Mouse (Mus musculus): ENCODE measurements around the gene Tekt2.

The Tekt2 gene

DNA sequence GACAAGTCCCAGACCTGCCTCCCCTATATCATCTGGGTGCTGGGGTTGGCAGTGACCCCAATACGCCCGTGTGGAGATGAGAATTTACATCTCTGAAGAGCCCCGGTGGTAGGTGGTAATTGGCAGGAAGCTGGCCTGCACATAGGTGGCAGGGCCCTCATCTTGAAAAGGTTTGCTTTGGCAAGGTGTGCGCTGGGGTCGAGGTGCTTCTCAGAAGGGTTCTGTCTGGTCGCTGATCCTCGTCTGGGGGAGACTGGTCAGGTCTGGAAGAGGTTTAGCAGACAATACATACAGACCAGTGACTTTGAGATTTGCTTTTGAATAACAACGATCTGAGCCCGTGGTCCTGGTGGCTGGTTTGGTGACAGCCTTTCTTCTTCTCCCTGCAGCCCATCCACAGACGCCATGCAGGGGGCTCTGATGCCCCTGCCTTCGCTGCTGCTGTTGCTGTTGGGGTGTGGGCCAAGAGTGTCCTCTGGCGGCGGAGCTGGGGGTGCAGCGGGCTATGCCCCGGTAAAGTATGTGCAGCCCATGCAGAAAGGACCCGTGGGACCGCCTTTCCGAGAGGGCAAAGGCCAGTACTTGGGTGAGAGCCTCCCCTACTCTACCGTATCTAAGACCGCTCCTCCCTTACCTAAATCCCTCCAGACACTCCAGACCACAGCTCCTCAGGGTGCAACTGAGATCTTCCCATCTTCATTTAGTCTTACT, 16.1 kb downstream of the Tekt2 start:
- DNase-seq (ENCODE audit: low read depth, low spot score), result no peak

DNA sequence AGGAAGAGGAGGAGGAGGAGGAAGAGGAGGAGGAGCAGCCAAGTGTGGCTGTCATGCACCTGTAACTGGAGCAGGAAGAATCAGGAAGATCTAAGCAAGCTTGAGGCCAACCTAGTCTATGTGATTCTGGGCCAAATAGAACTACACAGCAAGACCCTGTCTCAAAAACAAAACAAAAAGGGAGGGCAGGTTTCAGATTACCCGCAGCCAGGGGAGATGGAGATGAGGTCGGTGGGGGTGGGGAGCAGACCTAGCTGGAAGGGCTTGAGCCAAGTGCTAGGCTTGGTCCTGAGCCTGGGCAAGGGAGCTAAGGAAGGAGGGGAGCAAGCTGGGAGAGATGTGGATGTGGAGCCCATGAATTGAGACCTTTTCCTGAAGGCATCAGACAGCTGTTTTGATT, 18.7 kb downstream of the Tekt2 start:
- DNase-seq (ENCODE audit: low read depth, low spot score), result no peak

DNA sequence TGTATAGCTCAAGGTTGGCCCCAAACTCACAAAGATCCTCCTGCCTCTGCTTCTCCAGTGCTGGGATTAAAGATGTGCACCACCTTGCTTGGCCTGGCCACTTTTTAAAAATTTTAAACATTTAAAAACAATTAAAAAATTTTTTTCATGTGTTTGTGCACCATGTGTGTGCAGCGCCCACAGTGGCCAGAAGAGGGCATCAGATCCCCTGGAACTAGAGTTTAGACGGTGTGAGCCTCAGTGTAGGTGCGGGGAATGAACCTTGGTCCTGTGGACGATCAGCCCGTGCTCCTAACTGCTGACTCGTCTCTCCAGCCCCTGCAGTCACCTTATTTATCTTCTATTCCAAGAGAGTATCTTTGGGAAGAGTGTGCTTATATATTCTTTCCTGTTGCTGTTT, 19.4 kb downstream of the Tekt2 start:
- DNase-seq (ENCODE audit: low read depth, low spot score), result no peak

DNA sequence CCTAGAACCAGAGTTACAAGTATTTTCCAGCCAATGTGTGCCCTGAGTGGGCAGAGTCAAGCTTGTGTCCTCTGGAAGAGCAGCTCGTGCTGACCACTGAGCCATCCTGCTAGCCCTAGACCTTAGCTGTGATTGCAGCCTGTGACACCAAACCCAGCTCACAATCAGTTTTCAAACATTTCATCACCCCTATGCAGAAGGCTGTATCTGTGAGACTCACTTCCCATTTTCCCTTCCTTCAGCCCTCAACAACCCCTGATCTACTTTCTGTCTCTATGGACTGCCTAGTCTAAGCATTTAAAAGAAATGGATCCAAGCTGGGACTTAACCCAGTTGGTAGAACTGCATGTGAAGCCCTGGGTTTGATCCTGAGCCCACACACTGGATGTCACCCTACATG, 20.1 kb downstream of the Tekt2 start:
- DNase-seq (ENCODE audit: low read depth, low spot score), result no peak

DNA sequence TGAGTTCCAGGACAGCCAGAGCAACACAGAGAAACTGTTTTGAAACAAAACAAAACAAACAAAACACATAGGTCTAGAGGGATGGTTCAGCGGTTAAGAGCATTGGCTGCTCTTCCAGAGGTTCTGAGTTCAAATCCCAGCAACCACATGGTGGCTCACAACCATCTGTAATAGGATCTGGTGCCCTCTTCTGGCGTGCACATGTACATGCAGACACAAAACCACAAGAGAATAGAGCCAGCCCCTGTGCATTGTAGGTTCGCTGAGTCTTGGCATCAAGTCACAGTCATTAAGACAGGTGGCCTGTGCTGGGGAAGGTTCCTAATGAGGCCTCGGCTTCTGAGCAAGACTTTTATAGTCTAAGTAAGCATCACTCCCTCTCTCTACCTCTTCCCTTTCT, 21.6 kb downstream of the Tekt2 start:
- DNase-seq (ENCODE audit: low read depth, low spot score), result no peak

- no peak for DNase-seq (ENCODE audit: low read depth, low spot score)
These were observed 23.7 kb downstream of the Tekt2 start for GRCm38 (mm10) chr4:126301584-126302309.

DNA sequence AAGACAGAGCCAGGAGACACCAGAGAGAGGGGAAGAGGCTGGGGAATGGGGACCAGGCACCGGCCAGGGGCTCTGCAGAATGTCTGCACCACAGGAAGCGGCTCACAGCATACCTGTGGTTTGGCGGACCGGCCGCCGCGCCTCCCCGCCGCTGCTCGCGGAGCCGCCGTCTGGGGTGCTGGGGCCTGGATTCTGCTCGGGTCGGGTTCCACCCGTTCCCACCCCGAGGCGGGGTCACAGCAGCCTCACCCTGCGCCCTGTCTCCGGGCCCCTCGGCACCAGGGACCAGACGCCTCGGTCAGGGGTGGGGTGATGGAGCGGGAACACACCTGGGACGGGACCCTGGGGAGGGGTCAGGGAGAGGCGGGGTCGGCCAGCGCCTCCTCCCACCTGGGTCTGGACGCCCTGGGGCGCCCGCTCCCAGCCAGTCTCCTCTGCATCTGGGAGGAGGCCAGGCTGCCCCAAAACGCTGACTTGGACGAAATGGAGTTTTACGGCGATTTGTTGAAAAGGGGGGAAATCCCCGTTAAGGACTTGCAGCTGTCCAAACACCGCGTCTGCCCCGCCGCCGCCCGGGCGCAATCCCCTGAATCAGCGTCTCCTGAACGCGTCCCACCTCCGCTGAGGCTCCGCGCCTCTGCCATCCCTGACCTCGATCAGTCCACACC, 24.4 kb downstream of the Tekt2 start:
- DNase-seq (ENCODE audit: low read depth, low spot score), result no peak

- no peak for DNase-seq (ENCODE audit: low read depth, low spot score)
These were observed 28.8 kb downstream of the Tekt2 start for GRCm38 (mm10) chr4:126296617-126297101.

GRCm38 (mm10) chr4:126295937-126296336, 29.6 kb downstream of the Tekt2 start:
- no peak for DNase-seq (ENCODE audit: low read depth, low spot score)

DNA sequence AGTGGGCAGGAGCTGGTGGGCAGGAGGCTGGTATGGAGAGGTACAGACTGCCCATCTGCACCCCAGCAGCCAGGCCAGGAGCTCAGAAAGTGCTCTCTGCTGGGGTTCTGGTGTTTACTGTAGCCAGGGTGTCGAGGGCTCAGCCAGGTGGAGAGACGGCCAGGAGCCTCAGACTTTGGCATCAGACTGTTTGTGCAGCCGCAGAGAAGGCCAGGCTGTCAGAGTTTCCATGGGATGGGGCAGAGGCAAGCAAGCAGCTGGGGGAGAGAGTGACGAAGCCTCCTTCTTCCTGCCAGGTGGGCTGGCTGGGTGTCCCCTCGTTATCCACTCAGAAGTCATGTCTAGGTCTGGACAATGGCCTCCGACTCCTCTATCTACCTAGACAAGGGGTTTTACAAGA, 30.3 kb downstream of the Tekt2 start:
- no peak for DNase-seq (ENCODE audit: low read depth, low spot score)

DNA sequence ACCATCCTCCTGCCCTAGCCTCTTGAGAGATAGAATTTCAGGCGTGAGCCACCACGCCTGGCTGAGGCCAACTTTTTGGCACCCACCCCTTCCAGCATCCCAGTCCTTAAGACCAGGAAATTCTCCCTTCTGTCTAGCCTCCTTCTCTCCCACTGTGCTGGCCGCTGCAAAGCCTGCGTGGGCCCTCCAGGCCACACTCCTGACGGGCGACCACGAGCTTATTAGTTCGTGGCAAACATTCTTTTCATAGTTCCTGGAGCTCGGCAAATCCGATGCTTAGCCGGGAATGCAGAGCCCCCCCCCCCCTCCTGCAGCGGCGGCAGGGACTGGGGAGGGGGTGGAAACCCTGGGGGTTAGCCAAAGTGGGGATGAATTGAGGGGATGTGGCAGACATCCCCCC, 34.3 kb downstream of the Tekt2 start:
- DNase-seq (ENCODE audit: low read depth, low spot score), result no peak

DNA sequence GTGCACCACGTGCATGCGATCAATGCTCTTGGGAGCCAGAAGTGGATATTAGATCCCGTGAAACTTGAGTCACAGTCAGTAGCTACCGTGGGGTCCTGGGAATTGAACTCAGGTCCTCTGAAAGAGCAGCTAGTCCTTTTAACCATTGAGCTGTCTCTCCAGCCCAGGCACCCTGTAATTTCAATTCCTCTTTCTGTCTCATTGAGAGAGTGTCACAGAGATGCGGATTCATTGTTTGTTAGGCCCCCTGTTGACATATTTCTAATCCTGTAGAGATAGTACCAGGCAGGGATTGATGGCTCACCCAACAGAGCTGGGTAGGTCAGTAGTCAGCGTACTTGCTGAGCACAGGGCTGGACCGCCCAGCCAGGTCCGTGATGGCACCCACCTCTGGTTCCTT, 35.2 kb downstream of the Tekt2 start:
- no peak for DNase-seq (ENCODE audit: low read depth, low spot score)

GRCm38 (mm10) chr4:126288085-126288666, 37.3 kb downstream of the Tekt2 start:
- no peak for DNase-seq (ENCODE audit: low read depth, low spot score)

DNA sequence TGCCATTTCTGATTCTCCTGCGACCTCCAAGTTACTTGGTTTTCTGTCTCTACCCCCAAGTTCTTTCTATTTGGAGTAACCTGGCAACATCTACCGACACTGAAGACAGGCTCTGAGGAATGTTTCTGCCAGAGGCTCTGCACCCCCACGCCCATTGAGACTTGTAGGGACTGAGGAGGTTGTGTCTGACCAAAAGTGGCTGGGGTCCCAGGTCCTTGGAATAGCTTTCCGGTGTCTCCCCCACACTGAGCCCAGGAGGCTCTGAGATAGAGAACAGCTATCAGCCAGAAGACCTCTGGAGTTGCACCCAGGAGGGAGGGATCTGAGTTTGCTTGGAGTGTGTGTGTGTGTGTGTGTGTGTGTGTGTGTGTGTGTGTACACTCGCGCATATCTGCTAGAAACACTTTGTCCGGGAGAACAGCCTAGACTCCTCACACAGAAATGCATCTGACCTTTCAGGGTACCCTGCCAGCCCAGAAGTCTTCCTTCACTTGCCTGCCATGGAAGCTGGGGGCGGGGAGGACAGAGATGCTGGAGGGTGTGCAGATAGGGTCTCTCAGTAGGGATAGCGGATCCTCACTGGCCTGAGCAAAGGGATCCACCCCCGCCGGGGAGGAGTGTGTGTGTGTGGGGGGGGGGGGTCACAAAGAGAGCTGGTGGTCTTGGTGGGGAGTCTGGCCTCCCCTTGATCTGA, 38.0 kb downstream of the Tekt2 start:
- no peak for DNase-seq (ENCODE audit: low read depth, low spot score)

GRCm38 (mm10) chr4:126286492-126286891, 39.0 kb downstream of the Tekt2 start, which contains the start of gene Col8a2:
Col8a2 (plus strand) TSS chr4:126286793.
- DNase-seq (ENCODE audit: low read depth, low spot score), result no peak

GRCm38 (mm10) chr4:126283582-126283981, 41.9 kb downstream of the Tekt2 start:
- DNase-seq (ENCODE audit: low read depth, low spot score), result no peak

GRCm38 (mm10) chr4:126281706-126282105, 43.8 kb downstream of the Tekt2 start:
- no peak for DNase-seq (ENCODE audit: low read depth, low spot score)

- no peak for DNase-seq (ENCODE audit: low read depth, low spot score)
These were observed 46.5 kb downstream of the Tekt2 start for GRCm38 (mm10) chr4:126278961-126279360.

DNA sequence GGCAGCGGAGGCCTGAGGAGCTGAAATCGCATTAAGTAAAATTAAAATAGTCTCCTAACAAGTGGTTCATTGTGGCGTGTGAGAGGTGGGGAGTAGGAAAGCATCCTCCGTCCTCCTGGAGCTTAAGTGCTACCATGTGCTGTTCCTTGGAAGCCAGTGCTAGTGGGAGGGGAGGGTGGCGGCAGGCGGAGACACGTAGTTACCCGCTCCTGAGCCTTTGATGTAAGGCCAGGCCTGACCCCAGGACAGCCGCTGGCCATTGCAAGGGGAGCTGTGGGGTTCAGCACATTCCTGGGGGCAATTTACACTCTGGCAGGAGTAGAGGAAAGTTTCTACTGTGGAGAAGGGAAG, 46.9 kb downstream of the Tekt2 start:
- no peak for DNase-seq (ENCODE audit: low read depth, low spot score)

- no peak for DNase-seq (ENCODE audit: low read depth, low spot score)
These were observed 47.5 kb downstream of the Tekt2 start for GRCm38 (mm10) chr4:126277906-126278564.

DNA sequence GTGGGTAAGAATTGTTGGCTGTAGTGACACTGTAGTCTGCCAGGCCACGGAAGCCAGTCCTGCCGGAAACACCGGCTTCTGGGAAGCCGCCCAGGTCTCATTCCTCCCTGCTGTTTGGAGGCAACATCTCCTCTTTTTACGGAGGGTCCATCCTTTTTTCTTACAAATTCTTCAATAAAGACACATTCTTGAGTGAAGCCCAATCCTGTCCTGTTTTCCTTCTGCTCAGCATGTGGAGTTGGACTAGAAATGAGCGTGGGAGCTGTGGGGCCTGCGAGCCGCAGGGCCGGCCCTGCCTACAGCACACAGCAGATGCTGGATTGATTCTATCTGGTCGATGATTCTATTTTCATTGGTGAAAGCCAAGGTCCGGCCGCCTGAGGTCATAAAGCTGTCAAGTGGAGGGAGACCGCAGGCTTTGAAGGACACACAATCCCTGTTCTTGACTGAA, 49.8 kb downstream of the Tekt2 start:
- no peak for DNase-seq (ENCODE audit: low read depth, low spot score)

Measured in embryo, embryonic 11.5 days (tissue).